Comparison of ENCODE assay signal across 30 mouse cellular contexts in the genomic region with DNA sequence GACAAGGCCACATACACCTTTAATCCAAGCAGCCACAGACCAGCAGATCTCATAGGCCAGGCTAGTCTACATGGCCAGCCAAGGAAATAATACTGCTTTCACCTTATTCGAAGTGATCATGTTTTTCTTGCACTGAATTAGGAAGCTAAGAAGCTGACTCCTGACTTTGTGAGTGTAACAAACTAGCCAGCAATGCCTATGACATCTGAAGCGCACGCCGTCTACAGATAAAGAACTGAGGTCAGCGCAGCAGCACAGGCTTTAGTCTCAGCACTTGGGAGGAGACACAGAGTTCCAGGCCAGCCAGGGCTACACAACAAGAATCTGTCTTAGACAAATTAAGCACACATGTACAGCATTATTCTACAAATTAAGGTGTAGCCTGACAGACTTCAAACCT.
"Had no signal": no experiment of that assay in that cellular context is flagged by ENCODE, and none has a peak within 500 bp of the region (broad histone marks: within the 10 kb centered on the region; RNA-seq: fewer than 3 reads in every experiment).

No protein-coding gene starts in this region.

- H3K27ac ChIP-seq: left cerebral cortex, adult 2 months; limb, embryonic 10.5 days; limb, embryonic 12.5 days; limb, embryonic 13.5 days; limb, embryonic 15.5 days; liver, embryonic 12.5 days; liver, embryonic 13.5 days; liver, embryonic 14.5 days; liver, embryonic 15.5 days; lung, embryonic 15.5 days; macrophage; midbrain, embryonic 10.5 days; midbrain, embryonic 12.5 days; midbrain, embryonic 15.5 days; neural tube, embryonic 12.5 days had no signal

- H3K27me3 ChIP-seq: limb, embryonic 12.5 days; limb, embryonic 13.5 days; limb, embryonic 15.5 days; liver, embryonic 12.5 days; liver, embryonic 13.5 days; liver, embryonic 15.5 days; lung, embryonic 15.5 days; megakaryocyte, embryonic 14.5 days; midbrain, embryonic 12.5 days; midbrain, embryonic 15.5 days; neural tube, embryonic 12.5 days had no signal

- H3K9ac ChIP-seq: limb, embryonic 12.5 days; limb, embryonic 13.5 days; limb, embryonic 15.5 days; liver, embryonic 12.5 days; liver, embryonic 13.5 days; liver, embryonic 14.5 days; liver, embryonic 15.5 days; liver, postnatal 0 days; lung, embryonic 14.5 days; lung, embryonic 15.5 days; midbrain, embryonic 12.5 days; midbrain, embryonic 15.5 days; neural tube, embryonic 12.5 days had no signal

- DNase-seq: left cerebral cortex, postnatal 4 days; liver; liver, embryonic 13.5 days; liver, postnatal 0 days; lung, adult 18-20 months; lung, adult 2 months; lung, embryonic 14.5 days; lung, postnatal 10 days; lung, postnatal 14 days; lung, postnatal 36 days; lung, postnatal 4 days; midbrain, embryonic 14.5 days had no signal

- ATAC-seq: liver, embryonic 12.5 days; liver, postnatal 0 days; lung, postnatal 0 days; midbrain, embryonic 15.5 days; midbrain, embryonic 16.5 days had no signal

- H3K4me3 ChIP-seq: left cerebral cortex, adult 2 months; limb, embryonic 10.5 days; limb, embryonic 12.5 days; limb, embryonic 13.5 days; limb, embryonic 15.5 days; liver, embryonic 12.5 days; liver, embryonic 13.5 days; liver, embryonic 15.5 days; lung, embryonic 15.5 days; megakaryocyte, embryonic 14.5 days; midbrain, embryonic 10.5 days; midbrain, embryonic 12.5 days; midbrain, embryonic 15.5 days; neural tube, embryonic 12.5 days had no signal

- H3K4me2 ChIP-seq: limb, embryonic 12.5 days; limb, embryonic 13.5 days; limb, embryonic 15.5 days; liver, embryonic 11.5 days; liver, embryonic 12.5 days; liver, embryonic 13.5 days; liver, embryonic 15.5 days; lung, embryonic 14.5 days; lung, embryonic 15.5 days; midbrain, embryonic 12.5 days; midbrain, embryonic 15.5 days; neural tube, embryonic 12.5 days had no signal

- H3K4me1 ChIP-seq: limb, embryonic 10.5 days; limb, embryonic 12.5 days; limb, embryonic 13.5 days; liver, embryonic 12.5 days; liver, embryonic 13.5 days; liver, embryonic 15.5 days; lung, embryonic 15.5 days; megakaryocyte, embryonic 14.5 days; midbrain, embryonic 10.5 days; midbrain, embryonic 12.5 days; midbrain, embryonic 15.5 days; neural tube, embryonic 12.5 days had no signal

- H3K9me3 ChIP-seq: limb, embryonic 10.5 days; limb, embryonic 12.5 days; limb, embryonic 13.5 days; limb, embryonic 15.5 days; liver, embryonic 12.5 days; liver, embryonic 13.5 days; liver, embryonic 15.5 days; lung, embryonic 15.5 days; megakaryocyte, embryonic 14.5 days; midbrain, embryonic 10.5 days; midbrain, embryonic 12.5 days; midbrain, embryonic 15.5 days; neural tube, embryonic 12.5 days had no signal
